Mouse (Mus musculus) olfactory bulb, adult 2 months (tissue): Measurements from ENCODE around the gene Gm49325.
A peak's percentile ranks its signal among the peaks of the same experiment; 100 is the strongest.

Experiments used
- CTCF ChIP-seq: fragments of 200-500 bp; IDR thresholded peaks from 2 replicates; pipeline ENCODE4 v1.5.1; 2012; ENCODE audit warnings: low read depth, mild to moderate bottlenecking, low read length, moderate library complexity; ENCODE audit not compliant: insufficient read depth
- POLR2A ChIP-seq: fragments of 200-500 bp; IDR thresholded peaks from 2 replicates; pipeline ENCODE4 v1.6.1; 2012; ENCODE audit warnings: mild to moderate bottlenecking, low read depth, low read length, moderate library complexity; ENCODE audit not compliant: insufficient read depth

- TF ChIP-seq CTCF (no peak), POLR2A (peak; percentile 77)
Measured at GRCm38 (mm10) chr10:77622055-77622988, 16.3 kb downstream of the Gm49325 start, which contains the start of gene Ube2g2.
